Mouse (Mus musculus) spleen, adult 2 months (tissue): ENCODE measurements around the gene Ube3c. TPM values are rescaled to one million over a fixed set of nuclear protein-coding genes. Genes with fewer than 3 reads are reported as not detected.

Experiments
- DNase-seq, 2 experiments: peaks; one replicate each; pipeline versions ENCODE4 v3.0.0 to v3.0.0-alpha.2; 2012 to 2021; ENCODE audit warnings: low spot score in 2 of 2, low read depth in 1 of 2
- H3K27ac ChIP-seq: fragments of 200-500 bp; 2 replicates; pipeline ENCODE4 v1.5.1; 2012; ENCODE audit warnings: low read length, inconsistent platforms; ENCODE audit not compliant: insufficient read depth
- H3K27me3 ChIP-seq: fragments of 200-500 bp; 2 replicates; pipeline ENCODE4 v1.6.1; 2012; ENCODE audit warnings: mild to moderate bottlenecking, moderate library complexity, low read length, inconsistent platforms; ENCODE audit not compliant: control insufficient read depth, insufficient read depth
- H3K36me3 ChIP-seq: fragments of 200-500 bp; 2 replicates; pipeline ENCODE4 v1.6.1; 2012; ENCODE audit warnings: mild to moderate bottlenecking, low read length, inconsistent platforms; ENCODE audit not compliant: control insufficient read depth, insufficient read depth
- H3K4me1 ChIP-seq: fragments of 200-500 bp; 2 replicates; pipeline ENCODE4 v1.6.1; 2011; ENCODE audit warnings: inconsistent platforms; ENCODE audit not compliant: control insufficient read depth, insufficient read depth, insufficient read length
- H3K4me3 ChIP-seq: fragments of 200-500 bp; 2 replicates; pipeline ENCODE4 v1.5.1; 2011; ENCODE audit warnings: mild to moderate bottlenecking, inconsistent platforms; ENCODE audit not compliant: insufficient read depth, insufficient read length; ENCODE audit errors: extremely low read depth
- CTCF ChIP-seq: fragments of 200-500 bp; IDR thresholded peaks from 2 replicates; pipeline ENCODE4 v1.5.1; 2011; ENCODE audit warnings: mild to moderate bottlenecking, inconsistent platforms; ENCODE audit not compliant: insufficient read depth, insufficient read length, insufficient replicate concordance; ENCODE audit errors: extremely low read depth
- POLR2A ChIP-seq: fragments of 200-500 bp; IDR thresholded peaks from 2 replicates; pipeline ENCODE4 v1.6.1; 2011; ENCODE audit warnings: low read depth, low read length, inconsistent platforms
- WGBS: fragments of 180-500 bp; shearing (Covaris S2); methylation state at CpG from one replicate; pipeline ENCODE4 v1.1.7; 2018; 5-methylcytosine and 5-hydroxymethylcytosine counted together
- polyA plus RNA-seq: library from polyadenylated mRNA; depleted of rRNA; stranded (reverse); fragments of >200 nt; gene quantifications from 2 replicates; pipeline ENCODE4 v1.2.3, GENCODE M21; 2012; rRNA removed

Gene Ube3c
- polyA plus RNA-seq, 1 experiment = 5.8 TPM

DNA sequence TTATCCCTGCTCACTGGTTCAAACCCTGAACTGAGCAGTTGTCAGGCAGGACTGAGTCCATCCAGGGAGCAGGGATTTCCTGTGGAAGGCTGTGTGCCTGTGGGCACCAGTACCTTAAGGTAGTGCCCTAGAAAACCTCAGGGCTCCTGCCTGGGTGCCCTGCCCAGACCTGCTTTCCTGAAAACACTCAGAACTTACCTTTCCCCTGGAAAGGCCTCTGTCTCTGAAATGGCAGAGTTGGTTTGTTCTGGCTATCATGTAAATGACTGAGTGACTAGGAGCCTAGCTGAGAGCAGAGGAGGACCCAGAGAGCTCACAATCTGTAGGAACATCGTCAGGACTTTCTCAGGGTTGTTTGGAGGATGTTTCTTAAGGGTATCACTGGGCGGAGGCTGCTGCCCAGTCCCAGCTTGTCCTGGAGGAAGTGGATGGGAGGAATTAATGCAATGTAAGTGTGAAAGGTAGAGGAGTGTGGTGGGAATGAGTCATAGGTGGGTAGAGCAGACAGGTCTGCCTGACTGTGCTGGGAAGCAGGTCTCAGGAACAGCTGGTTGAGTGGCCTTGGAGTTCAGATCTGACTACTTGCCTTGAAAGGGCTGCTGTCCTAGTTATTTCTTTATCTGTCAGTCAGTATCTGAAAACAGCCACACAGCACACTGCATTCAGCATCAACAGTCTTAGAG, 130.6 kb downstream of the Ube3c start:
- TF ChIP-seq CTCF = no peak
- TF ChIP-seq POLR2A = no peak
- Histone ChIP-seq H3K4me3 (no peak overlapping the region), H3K36me3 (no peaks in the 10 kb centered on the region), H3K27ac (no peak overlapping the region), H3K4me1 (no peaks in the 10 kb centered on the region), H3K27me3 (no peaks in the 10 kb centered on the region)
- DNase-seq = no peak
- WGBS = 95% methylated on average over 2 of the region's 2 CpGs

DNA sequence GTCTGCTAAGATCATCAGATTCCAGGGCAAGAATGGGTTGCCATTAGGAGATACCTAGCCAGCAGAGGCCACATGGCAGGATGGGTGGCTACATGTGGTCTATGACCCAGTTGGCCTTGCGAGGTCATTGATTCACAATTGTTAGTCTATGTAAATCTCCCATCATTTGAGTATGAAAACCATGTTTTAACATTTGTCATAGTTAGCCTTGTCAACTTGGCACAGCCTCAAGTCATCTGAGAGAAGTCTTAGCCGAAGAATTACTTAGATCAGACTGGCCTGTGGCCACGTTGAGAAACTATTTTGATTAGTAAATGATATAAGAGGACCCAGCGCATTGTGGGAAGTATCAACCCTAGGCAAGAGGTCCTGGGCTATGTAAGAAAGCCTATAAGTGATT, 138.2 kb downstream of the Ube3c start:
- TF ChIP-seq CTCF (no peak), POLR2A (no peak)

DNA sequence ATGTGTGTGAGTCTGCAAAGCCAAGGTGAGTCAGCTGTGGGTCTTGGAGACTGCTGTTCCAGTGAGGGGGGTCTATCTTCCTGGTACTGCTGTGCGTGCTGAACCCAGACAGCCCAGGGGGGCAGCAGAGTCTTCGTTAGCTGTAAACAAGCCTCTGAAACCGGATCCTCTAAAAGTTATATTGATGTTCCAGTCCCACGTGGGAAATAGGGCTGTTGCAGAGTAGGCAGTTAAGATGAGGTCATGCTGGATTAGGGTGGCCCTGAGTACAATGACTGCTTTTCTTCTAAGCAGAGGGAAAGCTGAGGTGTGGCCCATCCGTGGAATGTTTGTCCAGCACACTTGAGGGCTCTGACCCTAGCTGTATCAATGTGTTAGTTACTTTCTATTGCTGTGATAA, 139.2 kb downstream of the Ube3c start:
- Histone ChIP-seq H3K4me1 (no peaks in the 10 kb centered on the region), H3K27ac (no peak overlapping the region), H3K36me3 (no peaks in the 10 kb centered on the region), H3K27me3 (no peaks in the 10 kb centered on the region), H3K4me3 (no peak overlapping the region)
- 44% methylated on average over 5 of the region's 5 CpGs for WGBS
- TF ChIP-seq CTCF (no peak), POLR2A (no peak)
- no peak for DNase-seq

More for the DNA sequence above, 138.2 kb downstream of the Ube3c start:
- WGBS = 84% methylated on average over 4 of the region's 4 CpGs
- Histone ChIP-seq H3K4me3 (no peak overlapping the region), H3K36me3 (no peaks in the 10 kb centered on the region), H3K27me3 (no peaks in the 10 kb centered on the region), H3K27ac (no peak overlapping the region), H3K4me1 (no peaks in the 10 kb centered on the region)
- DNase-seq = no peak

DNA sequence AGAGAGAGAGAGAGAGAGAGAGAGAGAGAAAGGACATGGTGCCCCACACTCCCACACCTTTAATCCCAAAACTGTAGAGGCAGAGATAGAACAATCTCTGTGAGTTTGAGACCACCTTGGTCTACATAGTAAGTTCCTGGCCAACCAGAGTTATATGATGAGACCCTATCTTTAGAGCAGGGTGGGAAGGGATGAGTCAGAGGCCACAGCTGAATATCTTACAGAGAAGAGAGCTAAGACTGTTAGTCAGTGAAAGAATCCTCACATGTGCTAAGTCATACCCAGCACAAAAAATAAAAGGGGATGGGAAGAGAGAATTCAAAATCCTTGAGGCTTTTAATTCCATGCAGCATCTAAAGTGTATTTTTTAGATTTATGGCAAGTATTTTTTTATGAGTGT, 142.6 kb downstream of the Ube3c start:
- DNase-seq = no peak
- Histone ChIP-seq H3K27me3 (no peaks in the 10 kb centered on the region), H3K4me3 (no peak overlapping the region), H3K36me3 (no peaks in the 10 kb centered on the region), H3K27ac (no peak overlapping the region), H3K4me1 (no peaks in the 10 kb centered on the region)
- TF ChIP-seq CTCF (no peak), POLR2A (no peak)

DNA sequence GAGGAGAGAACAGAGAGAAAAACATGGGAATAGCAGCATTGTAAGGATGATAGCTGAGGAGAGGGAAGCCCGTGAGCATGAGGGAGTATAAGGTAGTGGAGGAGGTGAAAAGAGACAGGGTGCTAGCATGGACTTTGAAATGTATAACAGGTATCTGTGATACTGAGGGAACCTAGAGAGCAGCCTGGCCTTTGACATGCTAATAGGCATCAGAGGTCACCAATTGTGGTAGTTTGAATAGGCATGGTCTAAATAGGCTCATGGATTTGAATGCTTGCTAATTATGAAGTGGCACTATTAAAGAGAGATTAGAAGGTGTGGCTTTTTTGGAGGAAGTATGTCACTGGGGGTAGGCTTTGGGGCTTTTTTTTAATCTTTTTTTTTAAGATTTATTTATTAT, 143.9 kb downstream of the Ube3c start:
- no peaks in the 10 kb centered on the region for H3K36me3 ChIP-seq
- WGBS = 78% methylated on average over 1 of the region's 1 CpGs
- no peak overlapping the region for H3K27ac ChIP-seq
- DNase-seq = no peak
- no peak overlapping the region for H3K4me3 ChIP-seq
- no peaks in the 10 kb centered on the region for H3K27me3 ChIP-seq
- TF ChIP-seq POLR2A = no peak
- H3K4me1 ChIP-seq = no peaks in the 10 kb centered on the region

DNA sequence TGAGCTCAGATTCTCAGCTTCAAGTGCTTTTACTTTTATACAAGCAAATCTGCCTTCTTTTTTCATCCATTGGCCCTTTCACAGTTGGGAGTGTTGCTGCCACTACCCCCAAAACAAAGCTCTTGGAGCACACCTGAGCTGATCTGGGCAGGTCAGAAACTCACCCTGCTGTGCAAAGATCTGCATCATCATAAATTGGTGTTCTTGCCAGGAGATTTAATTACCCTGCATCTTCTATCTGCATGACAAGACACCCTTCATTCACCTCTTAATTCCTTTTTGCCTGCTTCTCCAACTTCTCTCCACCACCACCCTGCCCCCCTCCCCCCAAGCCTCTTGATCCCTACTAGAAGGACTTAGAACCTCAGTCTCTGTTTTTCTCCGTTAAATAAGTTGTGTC, 152.1 kb downstream of the Ube3c start:
- DNase-seq = no peak
- Histone ChIP-seq H3K27ac (no peak overlapping the region), H3K27me3 (no peaks in the 10 kb centered on the region), H3K4me3 (no peak overlapping the region), H3K36me3 (no peaks in the 10 kb centered on the region), H3K4me1 (no peaks in the 10 kb centered on the region)
- WGBS = 50% methylated on average over 1 of the region's 1 CpGs
- no peak for TF ChIP-seq POLR2A
- TF ChIP-seq CTCF = no peak

DNA sequence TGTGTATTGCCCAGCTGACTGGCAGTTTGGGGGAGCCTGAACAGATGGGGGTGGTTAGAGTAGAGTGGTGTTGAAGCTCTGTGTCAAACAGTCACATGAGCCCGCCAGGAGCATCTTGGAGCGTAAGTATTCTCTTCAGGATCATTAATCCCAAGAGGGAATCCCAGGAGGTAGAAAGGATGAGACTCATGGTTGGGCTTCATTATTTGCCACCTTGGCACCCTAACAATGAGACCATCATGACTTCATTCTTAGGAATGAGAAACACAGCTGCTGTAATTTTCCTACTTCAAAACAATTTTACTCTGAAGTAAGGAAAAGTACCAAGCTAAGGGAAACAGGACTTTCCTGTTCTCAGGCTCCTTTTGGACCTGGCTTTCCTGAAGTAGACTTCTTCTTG, 156.3 kb downstream of the Ube3c start:
- Histone ChIP-seq H3K4me1 (no peaks in the 10 kb centered on the region), H3K36me3 (no peaks in the 10 kb centered on the region), H3K27me3 (no peaks in the 10 kb centered on the region), H3K4me3 (no peak overlapping the region), H3K27ac (no peak overlapping the region)
- 95% methylated on average over 2 of the region's 2 CpGs for WGBS
- no peak for TF ChIP-seq POLR2A
- TF ChIP-seq CTCF = no peak
- DNase-seq = no peak

Other genes starting within 250 kb of the Ube3c start
- gene Lmbr1, start 190.9 kb upstream of the Ube3c start, polyA plus RNA-seq = 0.84 and 1.2 TPM in 2 replicates
- gene Nom1, start 134.6 kb upstream of the Ube3c start, polyA plus RNA-seq = 3.5 and 5.7 TPM in 2 replicates
- gene Mnx1, start 90.8 kb upstream of the Ube3c start, polyA plus RNA-seq = not detected in 2 replicates
- gene Dnajb6, start 166.4 kb downstream of the Ube3c start, polyA plus RNA-seq = 30.6 and 32.8 TPM in 2 replicates
- gene Gm5129, start 166.7 kb downstream of the Ube3c start, polyA plus RNA-seq = not detected in 2 replicates